Mouse (Mus musculus) adrenal gland, adult 8-10 months (tissue): ENCODE results near the gene Tead4. TPM values are rescaled to one million over a fixed set of nuclear protein-coding genes. Genes with fewer than 3 reads are reported as not detected.
"Not testable (repeated sequence)": the region's sequence is repeated elsewhere in the genome, so short reads cannot be mapped to it uniquely, and the experiment has no call there.

Experiments used
- DNase-seq: peaks from one replicate; pipeline ENCODE4 v3.0.0; 2022
- total RNA-seq, 4 experiments: library from RNA; stranded (reverse); gene quantifications; 2 replicates each; pipeline ENCODE4 v1.2.4; 2022

Gene Tead4
- total RNA-seq: 1 to 10 TPM; 1.3 to 4.1 (median 2.6) TPM

DNA sequence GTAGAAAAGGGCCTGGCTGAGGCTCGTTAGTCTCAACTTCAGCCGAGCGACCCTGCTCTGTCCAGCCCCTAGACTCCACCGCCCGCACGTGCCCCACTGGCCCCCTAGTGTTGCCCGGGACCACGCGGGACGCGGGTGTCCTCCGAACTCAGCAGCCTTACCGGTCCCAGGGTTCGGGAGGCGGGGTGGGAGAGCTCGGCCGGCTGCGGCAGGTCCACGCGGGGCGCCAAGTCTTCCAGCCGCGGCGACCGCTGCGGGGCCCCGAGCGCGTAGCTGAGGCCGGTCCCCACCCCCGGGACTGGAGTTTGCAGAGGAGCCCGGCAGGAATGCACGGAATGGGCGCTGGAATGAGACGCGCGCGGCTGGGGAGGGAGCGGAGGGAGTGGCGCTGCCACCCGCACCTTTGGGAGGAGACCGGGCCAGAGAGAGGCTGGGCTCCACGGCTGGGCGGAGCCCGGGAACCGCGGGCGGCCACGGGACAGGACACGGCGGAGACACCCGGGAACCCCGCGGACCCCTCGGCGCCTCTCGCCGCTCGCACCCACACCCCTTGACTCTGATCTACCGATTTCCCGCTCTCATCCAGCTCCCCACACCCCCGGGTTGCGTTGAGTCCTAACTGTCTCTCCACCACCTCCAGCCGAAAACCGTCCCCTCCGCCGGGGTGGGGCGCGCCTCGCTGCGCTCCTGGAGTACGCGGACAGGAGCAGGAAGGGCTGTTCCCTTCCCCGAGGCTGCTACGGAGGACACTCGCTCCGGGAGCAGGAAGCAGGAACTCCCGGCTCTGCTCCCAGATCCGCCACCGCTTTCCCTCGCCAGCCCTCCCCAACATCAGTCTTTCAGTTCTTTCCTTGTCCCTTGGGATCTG, at the start of gene Tead4:
Gene Tead4 (minus strand): TSS at position 690 of the 868 bp plus-strand sequence.
- DNase-seq: peak; percentile 68

DNA sequence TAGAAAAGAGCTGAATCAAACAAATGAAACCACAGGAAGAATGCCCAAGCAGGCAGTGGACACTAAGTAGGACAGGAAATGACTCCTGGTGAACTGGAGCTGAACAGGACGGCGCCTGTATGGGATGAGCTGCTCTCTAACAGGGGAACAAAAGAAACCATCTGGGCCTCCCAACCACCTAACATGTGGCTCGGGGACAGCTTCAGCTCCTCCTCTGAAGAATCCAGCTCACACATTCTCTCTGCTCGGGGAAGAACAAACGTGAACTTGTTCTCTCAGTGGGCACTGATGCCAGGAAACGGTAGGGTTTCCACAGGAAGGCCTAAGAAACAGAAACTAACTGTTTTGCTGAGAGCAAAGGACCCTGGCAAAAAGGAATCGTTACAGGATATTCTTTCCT, 49.1 kb upstream of the Tead4 start:
- DNase-seq: no peak

DNA sequence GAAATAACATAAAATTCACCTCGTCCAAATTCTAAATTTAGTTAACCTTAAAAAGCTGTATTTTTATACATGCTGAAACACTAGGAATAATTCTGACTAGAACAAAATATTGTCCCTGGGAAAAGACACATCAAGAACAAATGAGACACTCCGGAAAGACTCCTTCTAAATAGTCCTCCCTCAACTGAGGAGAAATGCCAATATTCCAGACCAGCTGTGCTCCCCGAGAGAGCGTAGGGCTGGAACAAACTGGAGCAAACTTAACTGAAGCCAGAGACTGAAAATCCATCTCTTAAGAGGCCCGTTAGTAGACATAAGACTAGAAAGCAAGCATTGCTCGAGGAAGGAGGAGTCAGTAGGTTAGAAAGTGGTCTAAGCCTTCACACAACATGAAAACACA, 46.2 kb upstream of the Tead4 start:
- no peak for DNase-seq

DNA sequence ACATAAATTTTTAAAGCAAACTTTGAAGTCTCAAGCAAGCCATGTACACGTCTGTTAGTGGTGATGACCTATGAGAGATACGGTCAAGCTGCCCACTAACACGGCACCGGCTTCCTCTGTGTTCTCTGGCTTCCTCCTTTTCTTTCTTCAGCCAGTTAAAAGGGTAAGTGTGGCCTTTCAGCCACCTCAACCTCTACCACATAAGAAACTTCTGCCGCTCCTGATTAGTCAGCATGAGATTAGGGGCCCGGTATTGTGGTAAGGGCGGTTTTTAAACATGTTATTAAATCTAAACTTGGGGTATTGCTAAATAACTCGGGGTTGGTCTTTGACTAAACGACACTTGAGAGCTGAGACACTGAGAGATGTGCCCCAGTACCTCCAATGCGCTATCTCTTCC, 45.0 kb upstream of the Tead4 start:
- no peak for DNase-seq

DNA sequence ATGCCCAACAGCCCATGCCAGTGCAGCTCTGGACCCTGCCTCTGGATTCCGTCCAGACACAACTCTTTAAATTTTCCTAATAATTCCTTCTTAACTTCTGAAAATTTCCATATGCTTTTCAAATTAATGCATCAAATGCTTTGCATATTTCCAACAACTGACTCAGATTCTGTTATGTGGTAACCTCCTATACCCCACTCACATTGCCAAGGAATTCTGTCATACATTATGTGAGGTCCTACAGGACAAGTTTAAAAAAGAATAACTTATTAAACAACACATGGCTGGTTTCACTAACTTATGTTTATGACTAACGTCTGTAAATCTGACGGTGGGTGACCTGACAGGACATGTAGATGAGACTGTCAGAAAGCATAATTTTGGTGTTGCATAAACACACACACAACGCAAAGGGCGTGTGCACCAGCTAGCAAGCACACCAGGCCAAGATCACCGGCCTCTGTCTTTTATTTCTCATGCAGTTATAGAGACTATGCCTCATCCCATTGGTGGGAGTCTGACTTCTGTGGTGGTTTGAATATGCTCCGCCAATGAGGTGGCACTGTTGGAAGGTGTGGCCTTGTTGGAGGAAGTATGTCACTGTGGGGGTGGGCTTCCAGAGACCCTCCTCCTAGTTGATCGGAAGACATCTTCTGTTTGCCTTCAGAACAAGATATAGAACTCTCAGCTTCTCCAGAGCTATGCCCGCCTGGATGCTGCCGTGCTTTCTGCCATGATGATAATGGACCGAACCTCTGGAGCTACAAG, 41.5 kb upstream of the Tead4 start:
- no peak for DNase-seq

DNA sequence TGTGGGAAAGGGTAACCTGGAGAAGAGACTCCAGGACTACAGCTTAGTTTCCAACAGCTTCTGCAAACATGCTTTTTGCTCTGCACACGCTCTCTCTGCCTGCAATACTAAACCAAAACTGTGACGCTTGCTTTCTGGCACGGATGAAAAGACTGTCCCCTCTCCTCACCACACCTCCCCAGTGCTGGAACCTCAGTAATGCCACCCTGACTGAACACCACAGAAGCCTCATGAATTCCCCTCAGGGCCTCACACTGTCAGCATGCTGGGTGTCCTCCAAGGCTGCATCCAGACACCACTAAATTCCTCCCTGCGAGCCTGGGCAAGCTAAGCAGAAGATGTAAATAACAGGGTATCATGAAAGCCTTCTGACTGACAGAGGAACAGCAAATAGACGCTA, 38.3 kb upstream of the Tead4 start:
- no peak for DNase-seq

DNA sequence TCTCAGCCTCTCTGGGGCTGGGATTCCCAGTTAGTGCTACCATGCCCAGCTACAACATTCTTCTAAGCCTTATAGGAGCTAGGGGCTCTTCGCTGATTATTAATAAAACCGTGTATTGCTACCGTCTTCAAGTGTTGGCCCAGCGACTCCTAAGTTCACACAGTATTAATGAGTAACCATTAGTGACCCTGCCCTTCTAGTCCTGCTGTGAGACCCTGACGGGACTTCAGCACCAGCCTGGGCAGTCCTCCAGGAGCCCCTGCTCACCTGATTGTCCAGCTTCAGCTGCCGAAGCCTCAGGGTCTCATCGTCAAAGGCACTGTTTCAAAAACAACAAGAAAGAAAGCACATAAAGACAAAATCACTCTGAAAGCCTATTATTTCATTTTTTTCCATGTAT, 36.8 kb upstream of the Tead4 start:
- no peak for DNase-seq

DNA sequence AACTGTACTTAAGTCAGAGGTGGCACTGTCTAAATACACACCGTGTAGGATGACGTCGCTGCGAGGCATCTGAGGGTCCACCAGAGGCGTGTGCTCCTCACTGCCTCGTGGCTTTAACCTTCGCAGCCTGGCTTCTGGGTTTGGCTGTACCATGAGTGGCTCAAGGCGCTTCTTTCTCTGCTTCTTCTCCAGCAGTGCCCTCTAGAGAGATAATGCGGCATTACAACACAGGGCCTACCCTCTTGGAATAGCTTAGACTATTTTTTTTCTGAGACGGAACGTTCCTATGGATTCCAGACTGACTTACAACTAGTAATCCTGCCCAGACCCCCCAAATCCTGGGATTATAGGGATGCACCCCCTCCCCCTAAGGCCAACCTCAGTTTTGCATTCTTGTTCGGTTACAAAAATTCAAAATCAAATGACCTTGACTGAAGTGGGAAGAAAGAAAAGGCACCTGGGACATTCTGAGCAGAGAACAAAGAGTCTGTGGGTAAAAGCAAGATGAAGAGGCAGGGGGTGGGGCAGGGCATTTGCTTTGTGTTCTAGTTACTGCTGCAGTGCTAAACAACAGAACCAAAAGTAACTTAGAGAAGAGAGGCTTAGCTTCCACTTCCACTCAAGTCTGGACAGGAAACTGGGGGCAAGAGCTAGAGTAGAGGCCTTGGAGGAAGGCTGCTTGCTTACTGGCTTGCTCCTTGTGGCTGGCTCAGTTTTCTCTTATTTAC, 33.9 kb upstream of the Tead4 start:
- peak; percentile 34 for DNase-seq

DNA sequence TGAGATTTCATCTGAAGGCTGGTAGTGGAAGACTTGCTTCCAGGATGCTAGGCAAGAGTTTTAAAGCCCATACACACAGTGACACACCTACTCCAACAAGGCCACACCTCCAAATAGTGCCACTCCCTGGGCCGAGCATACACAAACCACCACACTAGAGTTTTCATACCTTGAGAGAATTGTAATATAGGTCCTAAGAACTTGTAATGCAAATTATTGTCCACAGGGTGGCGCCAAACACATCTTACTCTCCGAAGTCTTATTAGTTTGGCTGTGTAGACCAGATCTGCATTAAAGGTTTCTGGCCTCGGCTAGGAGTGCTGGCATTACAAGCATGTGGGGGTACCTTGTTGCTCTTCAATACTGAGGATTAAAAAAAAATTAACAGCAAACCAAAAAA, 17.7 kb upstream of the Tead4 start:
- DNase-seq: no peak

DNA sequence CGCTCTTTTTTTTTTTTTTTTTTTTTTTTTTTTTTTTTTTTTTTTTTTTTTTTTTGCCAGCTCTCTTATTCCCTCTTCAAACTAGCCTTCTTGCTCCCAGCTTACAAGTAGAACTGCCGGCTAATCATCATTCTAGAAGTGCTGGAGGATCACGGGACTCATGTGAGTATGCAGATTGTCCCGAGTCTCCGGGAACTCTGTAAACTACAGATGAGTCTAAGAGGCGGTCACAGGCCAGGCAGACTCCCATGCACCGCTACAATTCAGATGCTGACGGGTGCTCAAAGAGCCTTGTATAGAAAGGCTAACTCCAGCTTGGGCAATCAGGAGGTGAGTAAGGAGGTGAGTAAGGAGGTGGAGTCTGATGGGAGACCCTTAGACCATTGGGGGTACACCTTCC, 15.0 kb upstream of the Tead4 start:
- DNase-seq: no peak

DNA sequence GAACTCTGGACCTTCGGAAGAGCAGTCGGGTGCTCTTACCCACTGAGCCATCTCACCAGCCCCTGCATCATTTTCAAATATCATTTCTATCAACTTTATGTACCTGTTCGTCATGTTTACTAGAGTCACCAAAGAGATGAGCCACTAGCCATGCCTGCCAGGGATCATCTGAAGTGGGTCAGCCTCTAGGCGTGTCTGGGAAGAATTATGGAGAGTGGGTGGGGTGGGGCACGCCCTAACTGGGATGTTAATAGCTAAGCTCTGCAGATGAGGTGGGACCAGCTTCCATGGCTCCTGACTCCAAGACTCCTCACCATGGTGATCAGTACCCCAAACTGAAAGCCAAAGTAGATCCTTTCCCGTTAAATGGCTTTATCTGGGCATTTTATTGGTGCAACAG, 14.2 kb upstream of the Tead4 start:
- DNase-seq: no peak

DNA sequence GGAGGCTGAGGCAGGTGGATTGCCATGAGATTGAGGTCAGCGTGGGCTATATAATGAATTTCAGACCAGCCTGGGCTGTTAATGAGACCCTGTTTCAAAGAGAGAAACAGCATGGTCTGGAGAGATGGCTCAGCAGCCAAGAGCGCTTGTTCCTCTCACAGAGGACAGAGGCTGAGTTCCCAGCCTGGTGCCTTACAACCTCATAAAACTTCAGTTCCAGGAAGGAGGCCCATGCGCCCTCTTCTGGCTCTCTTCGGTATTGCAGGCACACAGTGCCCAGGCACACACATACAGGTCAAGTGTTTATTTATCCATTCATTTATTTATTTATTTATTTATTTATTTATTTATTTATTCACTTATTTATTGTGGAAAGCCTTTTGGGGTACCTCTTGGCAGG, 7.7 kb upstream of the Tead4 start:
- DNase-seq: no peak

DNA sequence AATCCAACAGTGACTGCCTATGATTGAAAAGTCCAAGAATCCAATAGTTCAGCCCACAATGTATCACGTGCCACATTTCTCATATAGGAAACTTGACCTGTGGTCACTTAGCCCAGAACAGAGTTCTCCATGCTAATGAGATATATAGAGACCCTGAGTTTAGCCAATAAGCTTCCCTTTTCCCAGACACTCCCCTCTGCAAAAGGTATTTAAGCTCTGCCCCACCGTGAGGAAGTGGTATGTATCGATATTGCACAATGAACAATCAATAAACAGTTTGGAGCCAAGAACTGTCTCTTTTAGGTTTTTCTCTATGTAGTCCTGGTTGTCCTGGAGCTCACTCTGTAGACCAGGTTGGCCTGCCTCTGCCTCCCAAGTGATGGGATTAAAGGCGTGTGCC, 4.2 kb upstream of the Tead4 start:
- no peak for DNase-seq

DNA sequence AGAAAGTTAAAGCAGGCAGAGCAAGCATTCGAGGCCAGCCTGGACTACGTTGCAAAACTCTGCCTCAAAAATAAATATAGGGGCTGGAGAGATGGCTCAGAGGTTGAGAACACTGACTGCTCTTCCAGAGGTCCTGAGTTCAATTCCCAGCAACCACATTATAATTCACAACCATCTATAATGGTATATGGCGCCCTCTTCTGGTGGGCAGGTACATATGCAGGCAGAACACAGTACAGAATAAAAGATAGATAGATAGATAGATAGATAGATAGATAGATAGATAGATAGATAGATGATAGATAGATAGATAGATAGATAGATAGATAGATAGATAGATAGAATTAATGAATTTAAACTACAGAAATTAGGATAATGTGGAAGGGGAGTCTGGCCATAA, 2.0 kb upstream of the Tead4 start:
- DNase-seq: not testable (repeated sequence)

DNA sequence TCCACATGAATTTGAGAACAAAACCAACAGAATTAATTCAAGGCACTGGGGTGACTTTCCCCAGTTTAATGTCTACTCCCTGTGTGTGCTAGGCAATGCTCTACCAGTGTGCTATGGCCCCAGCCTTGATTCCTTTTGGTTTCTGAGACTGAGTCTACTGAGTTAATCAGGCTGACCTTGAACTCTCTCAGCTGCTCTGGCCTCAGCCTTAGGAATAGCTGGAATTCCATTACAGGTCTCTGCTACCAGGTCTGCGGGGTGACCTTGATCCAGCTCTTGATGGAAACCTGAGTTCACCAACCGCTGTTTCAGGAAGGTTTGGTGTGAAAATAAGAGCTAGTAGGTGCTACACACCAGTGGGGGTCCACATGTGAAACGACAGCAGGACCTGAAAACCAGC, 1.3 kb upstream of the Tead4 start:
- DNase-seq: no peak

DNA sequence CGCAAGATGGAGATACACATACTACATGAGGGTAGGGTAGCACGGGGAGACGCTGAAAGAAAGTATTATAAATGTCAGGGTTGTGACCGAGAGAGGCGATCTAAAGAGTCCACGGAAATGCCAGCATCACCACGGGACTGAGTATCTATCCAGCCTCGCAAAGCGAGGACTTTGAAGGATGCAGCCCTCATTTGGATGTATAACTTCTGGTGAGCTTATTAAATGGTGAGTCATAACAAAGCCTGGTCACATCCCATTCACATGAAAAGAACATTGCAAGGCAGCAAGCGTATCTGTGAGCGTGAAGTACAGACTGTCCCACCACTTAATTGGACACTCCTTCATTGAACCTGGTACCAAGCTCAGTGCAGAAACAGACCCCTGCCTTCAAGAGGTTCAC, 835 bp upstream of the Tead4 start:
- DNase-seq: no peak

DNA sequence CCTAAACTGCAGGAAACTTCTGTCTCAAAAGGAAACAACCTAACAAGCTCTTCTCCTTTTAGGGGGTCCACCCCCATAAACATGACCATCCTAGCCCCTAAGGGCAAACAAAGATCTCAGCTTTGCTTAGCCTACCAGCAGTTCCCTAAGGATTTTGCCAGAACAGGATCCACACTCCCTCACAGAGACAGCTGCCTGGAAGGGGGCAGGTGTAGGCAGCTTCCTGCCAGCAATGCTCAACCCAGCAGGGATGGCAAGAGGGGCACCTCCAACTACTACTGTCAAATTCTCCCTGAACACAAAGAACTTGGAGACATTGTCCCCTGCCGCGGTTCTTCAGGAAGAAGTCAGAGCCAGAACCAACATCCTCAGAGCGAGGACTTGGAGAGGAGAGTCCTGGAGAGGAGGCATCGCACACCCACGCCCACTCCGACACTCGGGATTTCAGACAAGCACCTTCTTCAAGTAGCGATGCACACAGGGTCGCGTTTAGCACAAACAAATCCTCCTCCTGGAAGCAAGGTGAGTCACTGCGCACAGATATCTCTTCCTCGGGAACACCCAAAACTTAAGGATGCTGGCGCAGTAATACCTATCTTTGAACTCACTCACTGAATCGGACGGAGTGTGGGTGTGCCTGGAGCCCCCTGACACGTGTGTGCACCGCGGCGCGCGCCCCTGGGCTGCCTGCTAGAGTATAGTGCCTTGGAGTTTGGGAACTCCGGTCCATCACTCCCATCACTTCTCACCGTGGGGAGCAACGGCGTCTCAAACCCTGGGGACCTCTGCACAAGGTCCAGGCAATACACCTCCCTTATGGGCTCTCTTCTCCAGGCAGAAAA, 1.1 kb downstream of the Tead4 start:
- no peak for DNase-seq

DNA sequence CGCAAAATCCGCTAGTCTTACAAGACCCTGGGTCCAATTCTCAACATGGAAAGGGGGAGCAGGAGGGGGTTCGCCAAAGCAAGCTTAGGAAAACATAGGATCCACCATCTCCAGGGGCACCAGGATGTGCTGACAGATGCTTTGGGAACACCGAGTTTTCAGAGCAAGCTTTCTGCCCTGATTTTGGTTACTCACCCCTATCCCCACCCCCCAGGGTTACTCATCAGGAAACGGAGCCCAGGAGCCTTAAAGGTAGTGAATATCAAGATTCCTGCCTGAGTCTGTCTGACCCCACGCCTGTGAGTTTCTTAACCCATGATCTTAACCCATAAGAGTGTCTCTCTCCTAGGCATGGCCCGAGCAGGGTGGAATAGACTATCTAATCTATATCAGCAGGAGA, 2.4 kb downstream of the Tead4 start:
- no peak for DNase-seq

DNA sequence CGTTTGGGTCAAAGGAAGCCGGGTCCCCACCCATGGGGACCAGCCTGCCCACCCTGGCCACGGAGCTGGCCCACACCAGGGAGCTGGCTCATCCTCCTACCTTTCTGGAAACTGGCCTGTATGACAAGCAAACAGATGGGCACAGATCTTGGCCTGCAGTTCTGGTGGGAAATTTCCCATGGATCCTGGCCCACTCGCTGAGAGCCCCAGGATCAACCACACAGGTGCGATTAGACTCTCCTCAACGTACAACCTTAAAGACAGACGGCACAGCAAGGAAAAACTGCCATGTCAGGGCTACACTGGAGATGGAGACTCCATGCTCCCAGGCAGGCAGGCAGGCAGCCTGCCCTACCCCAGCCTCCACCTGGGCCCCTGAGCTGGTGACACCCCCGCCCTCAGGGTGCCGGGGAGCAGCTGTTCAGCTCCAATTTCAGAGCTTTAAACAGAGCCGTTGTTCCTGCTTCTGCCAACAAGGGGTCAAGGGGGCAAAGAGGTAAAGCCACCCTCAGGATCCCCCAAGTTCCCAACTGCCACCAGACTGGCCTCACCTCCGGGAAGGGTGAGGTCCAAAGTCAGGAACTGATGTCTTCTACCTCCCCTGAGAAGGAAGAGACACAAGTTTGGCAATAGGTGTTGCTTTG, 3.8 kb downstream of the Tead4 start:
- DNase-seq: no peak

DNA sequence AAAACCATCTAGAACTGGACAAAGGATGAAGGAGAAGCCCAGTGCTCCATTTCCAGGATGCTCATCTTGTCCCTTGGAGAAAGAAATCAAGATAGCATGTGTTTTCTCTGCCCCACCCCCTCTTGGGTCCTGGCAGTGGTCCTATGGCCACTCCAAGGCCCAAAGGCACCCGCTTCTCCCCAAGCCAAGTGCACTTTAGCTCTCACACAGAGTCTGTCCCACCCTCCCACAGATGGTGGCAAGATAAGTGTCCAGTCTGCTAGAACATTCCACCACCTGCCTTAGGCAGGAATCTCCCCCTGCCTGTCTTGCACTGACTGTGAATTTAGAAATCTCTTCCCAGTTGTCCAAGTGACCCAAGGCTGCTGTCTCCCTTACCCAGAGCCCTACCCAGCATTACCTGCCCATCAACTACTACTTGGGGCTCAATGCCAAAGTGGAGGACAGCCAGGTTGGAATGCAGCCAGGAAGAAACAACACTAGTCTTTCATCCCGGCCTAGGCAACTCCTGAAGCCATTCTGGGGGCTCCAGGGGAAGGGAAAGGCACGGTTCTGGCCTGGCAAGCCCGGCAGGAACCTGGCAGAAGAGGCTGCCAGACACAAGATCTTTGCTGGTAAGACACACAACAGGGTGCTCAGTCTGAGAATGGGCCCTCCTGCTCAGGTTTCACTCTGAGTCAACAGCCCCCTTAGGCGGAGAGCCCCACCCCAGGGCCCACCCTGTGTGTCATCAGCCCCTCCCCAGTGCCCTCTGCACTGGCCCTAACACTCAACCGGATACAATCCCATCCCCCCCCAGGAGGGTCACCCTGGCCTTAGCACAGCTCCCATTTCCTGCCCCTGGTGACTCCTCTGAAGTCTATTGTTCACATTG, 4.5 kb downstream of the Tead4 start:
- DNase-seq: peak; percentile 52

DNA sequence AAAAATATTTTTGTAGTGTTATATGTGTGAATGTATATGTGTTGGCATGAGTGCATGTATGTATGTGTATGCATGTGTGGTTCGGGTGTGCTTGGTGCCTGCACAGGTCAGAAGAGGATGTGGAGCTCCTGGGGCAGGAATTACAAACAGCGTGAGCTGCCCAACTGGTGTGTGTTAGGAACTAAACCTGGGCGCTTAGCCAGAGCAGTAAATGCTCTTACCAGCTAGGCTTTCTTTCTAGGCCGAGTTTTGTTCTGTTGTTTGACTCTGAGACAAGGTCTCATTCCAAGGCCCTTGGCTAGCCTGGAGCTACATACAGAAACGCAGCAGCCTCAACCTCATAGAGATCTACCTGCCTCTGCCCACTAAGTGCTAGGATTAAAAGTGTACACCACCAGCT, 9.3 kb downstream of the Tead4 start:
- DNase-seq: no peak
